Mouse (Mus musculus) erythroblast, adult 5-6 weeks (primary cell): ENCODE results near the gene Qtrt1. TPM values are rescaled to one million over a fixed set of nuclear protein-coding genes. Genes with fewer than 3 reads are reported as not detected.
A peak's percentile ranks its signal among the peaks of the same experiment; 100 is the strongest.

Source experiments
- ATAC-seq: replicated peaks from 2 replicates; pipeline ENCODE4 v1.8.0; 2016; ENCODE audit warnings: moderate number of reproducible peaks, mild to moderate bottlenecking, moderate TSS enrichment, inconsistent platforms; ENCODE audit not compliant: poor library complexity, low FRiP score, severe bottlenecking
- total RNA-seq, 2 experiments: library from RNA; stranded (forward) in 1 of 2; stranded (reverse) in 1 of 2; fragments of 150-400 nt in 1 of 2; fragments of 200-764, 138-1000 nt in 1 of 2; gene quantifications; 2 replicates each; pipeline versions ENCODE4 v1.2.3 to v1.2.4; 2015 to 2017; ENCODE audit warnings: low replicate concordance in 2 of 2

Qtrt1 gene
- total RNA-seq, 2 experiments from 2014 or later: 5.1 to 8.8 TPM

DNA sequence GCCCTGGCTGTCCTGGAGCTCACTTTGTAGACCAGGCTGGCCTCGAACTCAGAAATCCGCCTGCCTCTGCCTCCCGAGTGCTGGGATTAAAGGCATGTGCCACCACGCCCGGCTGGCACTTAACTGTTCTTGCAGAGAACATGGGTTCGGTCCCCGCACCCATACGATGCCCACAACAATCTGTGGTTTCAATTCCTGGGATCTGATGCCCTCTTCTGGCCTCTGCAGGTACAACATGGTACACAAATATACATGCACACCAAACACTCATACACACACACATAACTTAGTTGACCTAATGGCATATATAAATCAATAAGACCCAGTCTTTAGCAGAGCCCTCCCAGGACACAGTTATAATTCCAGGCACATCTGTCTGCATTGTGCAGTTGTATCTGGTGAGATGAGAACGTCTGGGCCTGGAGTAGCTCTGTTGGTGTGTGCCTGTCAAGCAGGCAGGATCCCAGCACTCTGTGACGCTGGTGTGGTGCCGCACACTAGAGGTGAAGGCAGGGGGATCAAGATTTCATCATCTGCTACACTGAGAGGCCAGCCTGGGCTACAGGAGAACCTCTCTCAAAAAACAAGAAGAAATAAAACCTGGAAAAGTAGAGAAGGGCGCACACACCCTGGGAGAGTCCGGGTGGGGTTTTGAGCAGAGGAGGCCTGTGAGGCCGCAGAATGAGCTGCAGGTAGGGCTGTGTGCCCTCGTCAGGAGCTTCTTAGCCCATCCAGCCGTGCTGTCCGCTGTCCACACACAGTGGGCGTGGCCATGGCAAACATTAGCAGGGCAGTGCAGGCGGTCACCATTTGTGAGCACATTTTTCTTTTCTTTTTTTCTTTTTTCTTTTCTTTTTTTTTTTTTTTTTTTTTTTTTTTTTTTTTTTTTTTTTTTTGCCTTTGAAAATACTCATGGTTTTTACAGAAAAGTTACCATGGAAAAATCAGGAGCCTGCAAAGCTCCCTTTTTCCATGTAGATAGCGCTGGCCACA, 57.7 kb downstream of the Qtrt1 start:
- peak; percentile 72; the same call in 1 of the 2 replicates for ATAC-seq

Other genes with a start within 250 kb of the Qtrt1 start
- gene Pde4a, start 246.1 kb upstream of the Qtrt1 start, total RNA-seq (2015; ENCODE audit: low replicate concordance): 2.5 and 2.7 TPM in 2 replicates
- 0.77 and 1.1 TPM in 2 replicates for gene Pde4a, start 246.1 kb upstream of the Qtrt1 start, total RNA-seq (2017; ENCODE audit: low replicate concordance)
- 4.6 and 6.9 TPM in 2 replicates for gene Keap1, start 172.5 kb upstream of the Qtrt1 start, total RNA-seq (2015; ENCODE audit: low replicate concordance)
- gene Keap1, start 172.5 kb upstream of the Qtrt1 start, total RNA-seq (2017; ENCODE audit: low replicate concordance): 6.8 and 8.9 TPM in 2 replicates
- 1.7 TPM in 1 of 2 replicates, not detected in the other for gene S1pr5, start 163.4 kb upstream of the Qtrt1 start, total RNA-seq (2015; ENCODE audit: low replicate concordance)
- gene S1pr5, start 163.4 kb upstream of the Qtrt1 start, total RNA-seq (2017; ENCODE audit: low replicate concordance): 1.1 and 3.2 TPM in 2 replicates
- 11.9 TPM in 2 replicates for gene Atg4d, start 146.5 kb upstream of the Qtrt1 start, total RNA-seq (2015; ENCODE audit: low replicate concordance)
- gene Atg4d, start 146.5 kb upstream of the Qtrt1 start, total RNA-seq (2017; ENCODE audit: low replicate concordance): 31.9 and 59.8 TPM in 2 replicates
- 14.0 and 26.7 TPM in 2 replicates for gene Kri1, start 123.9 kb upstream of the Qtrt1 start, total RNA-seq (2015; ENCODE audit: low replicate concordance)
- 16.7 and 22.3 TPM in 2 replicates for gene Kri1, start 123.9 kb upstream of the Qtrt1 start, total RNA-seq (2017; ENCODE audit: low replicate concordance)
- gene Cdkn2d, start 120.4 kb upstream of the Qtrt1 start, total RNA-seq (2015; ENCODE audit: low replicate concordance): 29.4 and 40.1 TPM in 2 replicates
- 15.9 and 25.5 TPM in 2 replicates for gene Cdkn2d, start 120.4 kb upstream of the Qtrt1 start, total RNA-seq (2017; ENCODE audit: low replicate concordance)
- gene Ap1m2, start 99.5 kb upstream of the Qtrt1 start, total RNA-seq (2015; ENCODE audit: low replicate concordance): 0.58 TPM in 1 of 2 replicates, not detected in the other
- gene Ap1m2, start 99.5 kb upstream of the Qtrt1 start, total RNA-seq (2017; ENCODE audit: low replicate concordance): not detected in 2 replicates
- gene Slc44a2, start 91.1 kb upstream of the Qtrt1 start, total RNA-seq (2015; ENCODE audit: low replicate concordance): 10.6 and 17.1 TPM in 2 replicates
- 11.7 and 14.5 TPM in 2 replicates for gene Slc44a2, start 91.1 kb upstream of the Qtrt1 start, total RNA-seq (2017; ENCODE audit: low replicate concordance)
- gene Ilf3, start 44.0 kb upstream of the Qtrt1 start, total RNA-seq (2015; ENCODE audit: low replicate concordance): 12.5 and 15.2 TPM in 2 replicates
- gene Ilf3, start 44.0 kb upstream of the Qtrt1 start, total RNA-seq (2017; ENCODE audit: low replicate concordance): 14.2 and 16.5 TPM in 2 replicates
- 40.5 and 46.4 TPM in 2 replicates for gene Dnm2, start 13.1 kb downstream of the Qtrt1 start, total RNA-seq (2015; ENCODE audit: low replicate concordance)
- 72.2 and 100 TPM in 2 replicates for gene Dnm2, start 13.1 kb downstream of the Qtrt1 start, total RNA-seq (2017; ENCODE audit: low replicate concordance)
- gene Tmed1, start 98.4 kb downstream of the Qtrt1 start, total RNA-seq (2015; ENCODE audit: low replicate concordance): 2.1 and 3.6 TPM in 2 replicates
- gene Tmed1, start 98.4 kb downstream of the Qtrt1 start, total RNA-seq (2017; ENCODE audit: low replicate concordance): 0.85 and 5.9 TPM in 2 replicates
- gene AB124611, start 114.3 kb downstream of the Qtrt1 start, total RNA-seq (2015; ENCODE audit: low replicate concordance): 37.3 and 39.5 TPM in 2 replicates
- 39.3 and 42.3 TPM in 2 replicates for gene AB124611, start 114.3 kb downstream of the Qtrt1 start, total RNA-seq (2017; ENCODE audit: low replicate concordance)
- gene Carm1, start 135.1 kb downstream of the Qtrt1 start, total RNA-seq (2015; ENCODE audit: low replicate concordance): 35.7 and 90.5 TPM in 2 replicates
- gene Carm1, start 135.1 kb downstream of the Qtrt1 start, total RNA-seq (2017; ENCODE audit: low replicate concordance): 51.5 and 54.9 TPM in 2 replicates
- 11.1 and 16.7 TPM in 2 replicates for gene Timm29, start 180.9 kb downstream of the Qtrt1 start, total RNA-seq (2015; ENCODE audit: low replicate concordance)
- gene Timm29, start 180.9 kb downstream of the Qtrt1 start, total RNA-seq (2017; ENCODE audit: low replicate concordance): 16.2 and 17.0 TPM in 2 replicates
- gene Yipf2, start 181.0 kb downstream of the Qtrt1 start, total RNA-seq (2015; ENCODE audit: low replicate concordance): 1.3 and 2.3 TPM in 2 replicates
- 2.6 and 5.7 TPM in 2 replicates for gene Yipf2, start 181.0 kb downstream of the Qtrt1 start, total RNA-seq (2017; ENCODE audit: low replicate concordance)
- 18.4 and 19.6 TPM in 2 replicates for gene Smarca4, start 204.3 kb downstream of the Qtrt1 start, total RNA-seq (2015; ENCODE audit: low replicate concordance)
- 25.8 and 33.6 TPM in 2 replicates for gene Smarca4, start 204.3 kb downstream of the Qtrt1 start, total RNA-seq (2017; ENCODE audit: low replicate concordance)